Mouse (Mus musculus) cortical plate, adult 2 months (tissue): ENCODE data around the gene Dnajc9.

Source experiments
- CTCF ChIP-seq: fragments of 200-500 bp; IDR thresholded peaks from 2 replicates; pipeline ENCODE4 v1.5.1; 2011; ENCODE audit warnings: mild to moderate bottlenecking, control low read depth, low read length; ENCODE audit not compliant: insufficient read depth; ENCODE audit errors: extremely low read depth
- POLR2A ChIP-seq: fragments of 200-500 bp; IDR thresholded peaks from 2 replicates; pipeline ENCODE4 v1.6.1; 2011; ENCODE audit warnings: mild to moderate bottlenecking, low read length, control low read depth; ENCODE audit not compliant: insufficient read depth; ENCODE audit errors: extremely low read depth

GRCm38 (mm10) chr14:20432420-20432819, 43.7 kb upstream of the Dnajc9 start:
- TF ChIP-seq CTCF (no peak), POLR2A (no peak)
